Mouse (Mus musculus) T-helper 1 cell (primary cell): ENCODE measurements around the gene Fam3c.

Source experiments
- in situ Hi-C: fragments of 300-600 bp; cut with MboI, MseI; formaldehyde crosslinking; loops from one replicate; pipeline ENCODE4 v1.15.1; 2025; ENCODE audit warnings: high pct_unique_total_duplicates

The Fam3c gene

GRCm38 (mm10) chr6:22356086-22356507 is at the start of gene Fam3c:
Gene Fam3c, minus strand, starts transcription at chr6:22356243.
- in situ Hi-C loops: no loop called here

- in situ Hi-C loops: no loop called here
These were observed 49.0 kb upstream of the Fam3c start for GRCm38 (mm10) chr6:22405021-22405420.

GRCm38 (mm10) chr6:22403736-22404135 is 47.7 kb upstream of the Fam3c start:
- in situ Hi-C loops: no loop called here

- in situ Hi-C loops: no loop called here
These were observed 47.3 kb upstream of the Fam3c start for GRCm38 (mm10) chr6:22403317-22403716.

- in situ Hi-C loops: no loop called here
These were observed 46.6 kb upstream of the Fam3c start for GRCm38 (mm10) chr6:22402548-22403164.

GRCm38 (mm10) chr6:22402037-22402436 is 46.0 kb upstream of the Fam3c start:
- in situ Hi-C loops: no loop called here

GRCm38 (mm10) chr6:22398079-22398774 is 42.2 kb upstream of the Fam3c start:
- in situ Hi-C loops: no loop called here

GRCm38 (mm10) chr6:22395207-22395606 is 39.2 kb upstream of the Fam3c start:
- in situ Hi-C loops: no loop called here

- in situ Hi-C loops: no loop called here
These were observed 34.8 kb upstream of the Fam3c start for GRCm38 (mm10) chr6:22390654-22391365.

- in situ Hi-C loops: loop anchor here (5.0 kb wide), 1 partner anchor 58 kb away; no protein-coding TSS in a partner anchor
These were observed 29.3 kb upstream of the Fam3c start for GRCm38 (mm10) chr6:22385254-22385870.

GRCm38 (mm10) chr6:22380269-22380668 is 24.2 kb upstream of the Fam3c start:
- in situ Hi-C loops: no loop called here

- in situ Hi-C loops: no loop called here
These were observed 23.8 kb upstream of the Fam3c start for GRCm38 (mm10) chr6:22379831-22380230.

- in situ Hi-C loops: no loop called here
These were observed 22.4 kb upstream of the Fam3c start for GRCm38 (mm10) chr6:22378462-22378861.

GRCm38 (mm10) chr6:22374791-22375190 is 18.7 kb upstream of the Fam3c start:
- in situ Hi-C loops: no loop called here

GRCm38 (mm10) chr6:22373476-22373875 is 17.4 kb upstream of the Fam3c start:
- in situ Hi-C loops: no loop called here

- in situ Hi-C loops: no loop called here
These were observed 10.9 kb upstream of the Fam3c start for GRCm38 (mm10) chr6:22366977-22367376.

- in situ Hi-C loops: no loop called here
These were observed 7.5 kb upstream of the Fam3c start for GRCm38 (mm10) chr6:22363590-22363989.

GRCm38 (mm10) chr6:22361941-22362340 is 5.9 kb upstream of the Fam3c start:
- in situ Hi-C loops: no loop called here

GRCm38 (mm10) chr6:22359019-22359418 is 3.0 kb upstream of the Fam3c start:
- in situ Hi-C loops: no loop called here

- in situ Hi-C loops: no loop called here
These were observed 1.3 kb upstream of the Fam3c start for GRCm38 (mm10) chr6:22357351-22357750.

- in situ Hi-C loops: no loop called here
These were observed 502 bp downstream of the Fam3c start for GRCm38 (mm10) chr6:22355396-22356085.

GRCm38 (mm10) chr6:22354675-22355074 is 1.4 kb downstream of the Fam3c start:
- in situ Hi-C loops: no loop called here
